Mouse (Mus musculus): Measurements from ENCODE around the gene Itgb2. TPM values are rescaled to one million over a fixed set of nuclear protein-coding genes. Genes with fewer than 3 reads are reported as not detected.

Gene Itgb2
- total RNA-seq, 2 experiments from 2014 or later: 5.3 to 8.5 TPM

GRCm38 (mm10) chr10:77581408-77582284 lies 51.6 kb downstream of the Itgb2 start, which contains the start of gene Pttg1ip:
TSS of gene Pttg1ip (plus strand) at chr10:77581720.
- DNase-seq (ENCODE audit: low spot score in 2 of 2): peak; percentile 88 to 90

DNA sequence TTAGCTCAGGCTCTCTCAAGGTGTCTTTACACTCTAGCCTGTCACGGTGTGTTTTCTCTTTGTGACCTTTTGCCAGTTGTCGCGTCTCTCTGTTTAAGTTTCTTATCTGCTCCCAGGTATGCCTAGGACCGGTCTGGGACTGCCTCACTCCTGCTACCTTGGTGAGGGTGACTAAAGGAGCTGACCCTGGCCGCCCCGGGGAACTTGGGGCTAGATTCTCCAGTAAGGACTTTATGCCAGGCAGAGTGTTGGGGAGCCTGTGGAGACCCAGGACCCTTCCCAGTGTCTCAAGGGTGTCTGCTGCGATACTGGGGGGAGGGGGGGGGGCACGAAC lies 52.2 kb downstream of the Itgb2 start:
- DNase-seq (ENCODE audit: low spot score in 2 of 2): no peak

DNA sequence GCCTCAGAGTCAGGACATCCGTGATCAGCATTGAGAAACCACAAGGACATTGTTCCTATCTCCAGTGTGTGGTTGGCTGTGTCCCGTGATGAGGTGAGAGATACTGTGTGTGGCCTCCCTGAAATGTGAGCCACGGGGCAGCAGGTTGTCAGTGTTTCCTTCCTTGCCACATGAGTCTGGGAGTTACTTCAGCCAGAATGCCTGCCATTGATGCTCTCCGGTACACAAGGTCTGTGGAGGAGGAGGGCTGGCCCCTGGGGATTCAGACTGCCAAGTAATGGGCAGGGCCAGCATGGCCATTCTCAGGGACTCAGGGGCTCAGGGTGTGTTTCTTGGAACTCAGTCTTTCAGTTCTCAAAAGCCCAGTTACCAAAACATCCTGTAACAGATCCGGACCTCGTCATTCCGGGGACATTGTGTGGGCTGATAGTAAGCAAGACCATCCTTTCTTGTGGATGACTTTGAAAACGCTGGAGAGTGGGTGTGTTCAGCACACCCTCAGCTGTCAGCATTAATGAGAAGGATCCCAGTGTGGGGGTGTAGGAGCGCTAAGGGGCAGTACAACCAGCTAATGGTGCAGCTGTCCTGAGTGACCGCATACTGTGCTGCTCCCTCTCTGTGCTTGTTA lies 53.9 kb downstream of the Itgb2 start:
- DNase-seq (ENCODE audit: low spot score in 2 of 2): no peak

DNA sequence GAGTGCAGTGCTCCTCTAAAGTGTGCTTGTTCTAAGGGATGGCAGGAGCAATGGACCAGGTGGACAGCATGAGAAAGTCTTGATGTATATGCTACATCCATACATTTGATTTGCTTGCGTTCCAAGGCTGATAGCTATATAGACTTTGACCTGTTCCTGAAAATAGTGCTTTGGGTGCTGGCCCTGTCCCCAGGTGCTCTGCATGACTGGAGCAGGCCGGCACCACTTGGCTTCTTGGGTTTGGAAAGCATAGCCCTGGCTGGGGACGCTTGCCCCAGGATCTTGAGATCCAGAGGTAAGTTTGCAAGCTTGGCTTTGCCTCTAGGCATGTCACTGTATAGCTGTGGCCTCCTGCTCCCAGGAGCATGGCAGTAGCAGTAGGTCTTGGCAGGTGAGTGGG lies 56.6 kb downstream of the Itgb2 start:
- DNase-seq (ENCODE audit: low spot score in 2 of 2): no peak

DNA sequence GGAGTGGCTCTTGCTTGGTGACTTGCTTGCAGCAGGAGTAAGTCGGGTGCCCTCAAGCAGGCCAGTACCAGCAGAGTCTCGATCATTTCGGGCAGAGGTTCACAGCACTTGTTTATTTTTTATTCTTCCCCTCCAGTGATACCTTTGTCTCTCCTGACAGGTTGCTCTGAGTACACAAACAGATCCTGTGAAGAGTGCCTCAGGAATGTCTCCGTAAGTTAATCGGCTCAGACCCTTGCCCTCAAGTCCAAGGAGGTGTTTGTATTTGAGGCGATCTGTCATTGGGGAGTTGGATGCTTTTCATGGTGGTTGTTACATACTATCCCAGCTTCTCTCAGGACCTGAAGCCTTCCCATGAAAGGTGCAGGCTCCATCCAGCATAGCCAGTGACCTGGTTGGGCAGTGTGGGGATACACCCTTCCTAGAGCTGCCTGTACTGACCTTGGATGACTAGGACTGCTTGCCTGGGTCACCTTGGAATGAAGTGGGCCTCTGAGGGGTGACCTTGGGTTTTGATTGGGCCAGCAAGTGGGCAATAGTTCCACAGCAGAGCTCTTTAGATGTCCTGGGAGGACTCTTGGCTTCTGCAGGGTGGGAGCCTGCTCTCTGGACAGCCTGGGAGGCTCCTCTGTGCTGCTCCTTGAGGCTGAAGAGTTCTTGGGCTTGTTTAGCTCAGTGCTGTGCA lies 57.2 kb downstream of the Itgb2 start:
- DNase-seq (ENCODE audit: low spot score in 2 of 2): no peak

DNA sequence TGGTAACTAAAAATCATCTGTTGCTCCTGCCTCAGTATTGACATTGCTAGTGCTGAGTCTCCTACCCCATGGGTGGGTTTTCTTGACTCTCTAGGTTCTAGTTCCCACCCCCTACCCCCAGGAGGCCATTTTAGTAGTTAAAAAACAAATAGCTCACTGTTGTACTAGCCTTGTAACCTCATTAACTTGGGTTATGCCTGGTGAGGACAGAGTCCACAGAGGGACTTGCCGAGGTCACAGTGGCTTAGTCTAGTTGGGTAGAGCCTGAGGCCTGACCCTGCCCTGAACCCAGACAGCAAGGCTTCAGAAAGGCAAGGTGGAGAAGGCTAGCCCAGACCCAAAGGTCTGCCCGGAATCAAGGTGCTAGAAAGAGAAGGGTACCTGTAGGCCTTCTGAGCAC lies 58.0 kb downstream of the Itgb2 start:
- DNase-seq (ENCODE audit: low spot score in 2 of 2): no peak

GRCm38 (mm10) chr10:77589117-77589516 lies 59.1 kb downstream of the Itgb2 start:
- no peak for DNase-seq (ENCODE audit: low spot score in 2 of 2)

- DNase-seq (ENCODE audit: low spot score in 2 of 2): no peak
These were observed 59.7 kb downstream of the Itgb2 start for GRCm38 (mm10) chr10:77589749-77590148.

DNA sequence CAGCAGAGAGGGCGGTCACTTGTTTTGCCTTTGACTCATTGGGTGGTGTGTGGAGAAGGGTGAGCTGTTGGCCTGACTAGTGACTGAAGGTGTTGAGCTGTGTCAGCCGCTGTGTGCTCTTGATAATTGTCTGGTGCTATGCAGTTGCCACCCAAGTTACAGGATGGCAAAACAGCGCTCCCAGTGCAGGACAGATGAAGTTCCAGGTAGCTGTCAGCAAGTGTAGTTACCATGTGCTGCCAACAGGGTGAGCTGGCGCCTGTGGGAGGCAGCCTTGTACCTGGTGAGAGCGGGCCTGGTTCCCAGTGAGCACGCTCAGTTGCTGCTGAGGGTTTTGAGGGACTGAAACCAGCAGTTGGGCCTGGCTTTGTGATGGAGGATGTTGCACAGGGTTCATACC lies 60.8 kb downstream of the Itgb2 start:
- DNase-seq (ENCODE audit: low spot score in 2 of 2): no peak

- no peak for DNase-seq (ENCODE audit: low spot score in 2 of 2)
These were observed 61.5 kb downstream of the Itgb2 start for GRCm38 (mm10) chr10:77591546-77591945.

- DNase-seq (ENCODE audit: low spot score in 2 of 2): no peak
These were observed 66.0 kb downstream of the Itgb2 start for GRCm38 (mm10) chr10:77596060-77596459.

DNA sequence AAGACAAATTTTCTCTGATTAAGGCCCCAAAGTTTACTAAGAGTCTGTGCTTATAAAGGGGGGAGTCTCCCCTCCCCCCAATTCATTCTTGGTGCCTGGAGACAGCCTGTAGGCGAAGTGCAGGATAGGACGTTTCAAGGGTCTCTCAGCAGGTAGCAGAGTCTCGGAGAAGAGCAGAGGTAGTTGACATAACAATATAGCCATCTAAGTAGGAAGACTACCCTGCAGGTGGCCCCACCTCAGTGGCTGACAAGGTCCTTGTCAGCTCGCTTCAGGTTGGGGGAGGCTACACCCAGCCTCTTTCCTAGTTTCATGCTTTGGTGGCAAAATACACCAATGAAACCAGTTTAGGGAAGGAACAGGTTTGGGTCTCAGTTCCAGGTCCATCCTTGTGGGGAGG lies 73.0 kb downstream of the Itgb2 start:
- no peak for DNase-seq (ENCODE audit: low spot score in 2 of 2)

GRCm38 (mm10) chr10:77604111-77604510 lies 74.1 kb downstream of the Itgb2 start:
- DNase-seq (ENCODE audit: low spot score in 2 of 2): no peak

DNA sequence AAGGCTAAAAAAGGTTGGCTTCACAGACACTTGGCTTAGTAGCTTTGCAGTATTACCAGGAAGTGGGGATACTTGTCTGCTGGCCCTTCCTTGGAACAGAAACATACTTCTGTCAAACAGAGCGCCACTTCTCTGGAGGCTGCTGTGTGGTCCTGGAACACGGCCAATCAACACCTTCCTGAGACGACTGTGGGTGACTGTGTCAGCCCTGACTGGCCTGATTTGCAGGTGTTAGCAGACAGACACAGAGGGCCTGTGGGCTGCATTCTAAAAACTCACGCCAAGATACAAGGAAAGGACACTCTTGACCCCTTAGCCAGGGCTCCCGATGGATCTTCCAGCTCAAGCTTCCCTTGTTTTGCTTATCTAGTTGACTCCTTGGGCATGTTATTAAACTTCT lies 74.9 kb downstream of the Itgb2 start:
- DNase-seq (ENCODE audit: low spot score in 2 of 2): no peak

- DNase-seq (ENCODE audit: low spot score in 2 of 2): no peak
These were observed 75.3 kb downstream of the Itgb2 start for GRCm38 (mm10) chr10:77605368-77605767.

- peak; percentile 98 to 99 for DNase-seq (ENCODE audit: low spot score in 2 of 2)
These were observed 76.1 kb downstream of the Itgb2 start, which contains the start of the genes Sumo3 and Gm49325 for GRCm38 (mm10) chr10:77605908-77606826. TSS of gene Sumo3 (plus strand) at chr10:77606097. TSS of gene Gm49325 (plus strand) at chr10:77606197.

- DNase-seq (ENCODE audit: low spot score in 2 of 2): no peak
These were observed 76.8 kb downstream of the Itgb2 start for GRCm38 (mm10) chr10:77606855-77607254.

GRCm38 (mm10) chr10:77607441-77607840 lies 77.4 kb downstream of the Itgb2 start:
- DNase-seq (ENCODE audit: low spot score in 2 of 2): no peak

- DNase-seq (ENCODE audit: low spot score in 2 of 2): no peak
These were observed 78.5 kb downstream of the Itgb2 start for GRCm38 (mm10) chr10:77608589-77608988.

GRCm38 (mm10) chr10:77610221-77610961 lies 80.3 kb downstream of the Itgb2 start:
- no peak for DNase-seq (ENCODE audit: low spot score in 2 of 2)

Measured in adrenal gland, postnatal 4 days (tissue).